Mouse (Mus musculus) limb, embryonic 12.5 days (tissue): ENCODE data around the gene Gtf2f2. TPM values are rescaled to one million over a fixed set of nuclear protein-coding genes. Genes with fewer than 3 reads are reported as not detected.

Experiments used
- ATAC-seq: fragments of 200-750 bp; cut with Nextera tagmentation; 2 replicates; pipeline ENCODE4 v1.8.0; 2017; ENCODE audit warnings: low read depth, moderate TSS enrichment; ENCODE audit not compliant: insufficient number of reproducible peaks, insufficient read depth, low FRiP score, low TSS enrichment
- H3K27ac ChIP-seq: fragments of 300-500 bp; sonication (generic); 2 replicates; pipeline ENCODE4 v1.5.1; 2016; ENCODE audit warnings: mild to moderate bottlenecking, moderate library complexity
- H3K27me3 ChIP-seq: fragments of 300-500 bp; sonication (generic); 2 replicates; pipeline ENCODE4 v1.6.1; 2016; ENCODE audit warnings: mild to moderate bottlenecking, moderate library complexity
- H3K36me3 ChIP-seq: fragments of 300-500 bp; sonication (generic); 2 replicates; pipeline ENCODE4 v1.6.1; 2016; ENCODE audit warnings: mild to moderate bottlenecking, moderate library complexity
- H3K4me1 ChIP-seq: fragments of 300-500 bp; sonication (generic); replicated peaks from 2 replicates; pipeline ENCODE4 v1.6.1; 2016
- H3K4me2 ChIP-seq: fragments of 300-500 bp; sonication (generic); 2 replicates; pipeline ENCODE4 v1.6.1; 2016; ENCODE audit warnings: mild to moderate bottlenecking, moderate library complexity
- H3K4me3 ChIP-seq: fragments of 300-500 bp; sonication (generic); replicated peaks from 2 replicates; pipeline ENCODE4 v1.5.1; 2016; ENCODE audit warnings: mild to moderate bottlenecking
- H3K9ac ChIP-seq: fragments of 300-500 bp; sonication (generic); replicated peaks from 2 replicates; pipeline ENCODE4 v1.6.1; 2016; ENCODE audit warnings: mild to moderate bottlenecking, moderate library complexity
- H3K9me3 ChIP-seq: fragments of 300-500 bp; sonication (generic); 2 replicates; pipeline ENCODE4 v1.6.1; 2016; ENCODE audit warnings: mild to moderate bottlenecking, moderate library complexity
- WGBS: fragments of 180-500 bp; shearing (Covaris S2); methylation state at CpG from one replicate; pipeline ENCODE4 v1.1.7; 2016; 5-methylcytosine and 5-hydroxymethylcytosine counted together
- polyA plus RNA-seq: library from polyadenylated mRNA; unstranded; fragments of >200 nt; fragmentation: Nextera tagmentation; extraction: Ambion mirVana; gene quantifications from 2 replicates; pipeline ENCODE4 v1.2.1, GENCODE M21; 2016

Gene Gtf2f2
- polyA plus RNA-seq, result 52.5 and 52.8 TPM in 2 replicates

GRCm38 (mm10) chr14:76010102-76011061 lies at the start of gene Gtf2f2:
Gene Gtf2f2, minus strand, starts transcription at chr14:76010865.
- no peaks in the 10 kb centered on the region for H3K27me3 ChIP-seq
- WGBS, result under 1% methylated on average over 67 of the region's 67 CpGs
- no peaks in the 10 kb centered on the region for H3K9me3 ChIP-seq
- peak; percentile 81 for ATAC-seq
- H3K36me3 ChIP-seq, result peaks cover 7% of the 10 kb centered on the region
- H3K4me2 ChIP-seq, result peak within 1 kb of the TSS; percentile 82
- peak within 1 kb of the TSS; percentile 80 for H3K27ac ChIP-seq
- peak within 1 kb of the TSS; percentile 78 for H3K9ac ChIP-seq
- H3K4me1 ChIP-seq, result peaks cover 20% of the 10 kb centered on the region
- peak within 1 kb of the TSS; percentile 88 for H3K4me3 ChIP-seq

GRCm38 (mm10) chr14:76059441-76059840 lies 48.8 kb upstream of the Gtf2f2 start:
- Histone ChIP-seq H3K27me3 (peaks cover 2% of the 10 kb centered on the region; the same call in 1 of the 2 replicates), H3K4me1 (0 out of 2 replicates have a peak, but pooled peaks cover 3% of the 10 kb centered on the region), H3K9ac (no peak overlapping the region), H3K9me3 (no peaks in the 10 kb centered on the region), H3K36me3 (no peaks in the 10 kb centered on the region), H3K4me3 (no peak overlapping the region), H3K4me2 (no peak overlapping the region), H3K27ac (no peak overlapping the region)
- ATAC-seq, result no peak
- 77% methylated on average over 5 of the region's 5 CpGs for WGBS

- Histone ChIP-seq H3K4me2 (no peak overlapping the region), H3K4me3 (no peak overlapping the region), H3K9me3 (no peaks in the 10 kb centered on the region), H3K27me3 (peaks cover 2% of the 10 kb centered on the region; the same call in 1 of the 2 replicates), H3K36me3 (no peaks in the 10 kb centered on the region), H3K27ac (no peak overlapping the region), H3K9ac (no peak overlapping the region), H3K4me1 (no peaks in the 10 kb centered on the region)
- 91% methylated on average over 11 of the region's 11 CpGs for WGBS
- no peak for ATAC-seq
Observed at GRCm38 (mm10) chr14:76053726-76054125, 43.1 kb upstream of the Gtf2f2 start.

- 88% methylated on average over 7 of the region's 7 CpGs for WGBS
- H3K9ac ChIP-seq, result no peak overlapping the region
- H3K4me3 ChIP-seq, result no peak overlapping the region
- H3K27me3 ChIP-seq, result no peaks in the 10 kb centered on the region
- no peaks in the 10 kb centered on the region for H3K4me1 ChIP-seq
- no peak overlapping the region for H3K4me2 ChIP-seq
- H3K9me3 ChIP-seq, result no peaks in the 10 kb centered on the region
- ATAC-seq, result no peak
- no peaks in the 10 kb centered on the region for H3K36me3 ChIP-seq
- H3K27ac ChIP-seq, result no peak overlapping the region
Observed at GRCm38 (mm10) chr14:76051966-76052365, 41.3 kb upstream of the Gtf2f2 start.

- no peaks in the 10 kb centered on the region for H3K27me3 ChIP-seq
- no peaks in the 10 kb centered on the region for H3K36me3 ChIP-seq
- no peaks in the 10 kb centered on the region for H3K9me3 ChIP-seq
- no peak overlapping the region for H3K9ac ChIP-seq
- no peak overlapping the region for H3K4me3 ChIP-seq
- H3K4me1 ChIP-seq, result no peaks in the 10 kb centered on the region
- ATAC-seq, result no peak
- no peak overlapping the region for H3K27ac ChIP-seq
- no peak overlapping the region for H3K4me2 ChIP-seq
- 43% methylated on average over 1 of the region's 1 CpGs for WGBS
Observed at GRCm38 (mm10) chr14:76045767-76046166, 35.1 kb upstream of the Gtf2f2 start.

GRCm38 (mm10) chr14:76044164-76044557 lies 33.5 kb upstream of the Gtf2f2 start:
- H3K27me3 ChIP-seq, result no peaks in the 10 kb centered on the region
- H3K27ac ChIP-seq, result no peak overlapping the region
- no peaks in the 10 kb centered on the region for H3K36me3 ChIP-seq
- H3K9me3 ChIP-seq, result no peaks in the 10 kb centered on the region
- H3K4me1 ChIP-seq, result no peaks in the 10 kb centered on the region
- no peak overlapping the region for H3K4me2 ChIP-seq
- H3K9ac ChIP-seq, result no peak overlapping the region
- no peak overlapping the region for H3K4me3 ChIP-seq
- no peak for ATAC-seq
- 67% methylated on average over 3 of the region's 3 CpGs for WGBS

- H3K9ac ChIP-seq, result no peak overlapping the region
- WGBS, result 78% methylated on average over 14 of the region's 14 CpGs
- H3K9me3 ChIP-seq, result no peaks in the 10 kb centered on the region
- H3K4me3 ChIP-seq, result no peak overlapping the region
- H3K4me1 ChIP-seq, result no peaks in the 10 kb centered on the region
- H3K36me3 ChIP-seq, result no peaks in the 10 kb centered on the region
- no peak overlapping the region for H3K4me2 ChIP-seq
- ATAC-seq, result no peak
- H3K27ac ChIP-seq, result no peak overlapping the region
- H3K27me3 ChIP-seq, result no peaks in the 10 kb centered on the region
Observed at GRCm38 (mm10) chr14:76043251-76044163, 32.8 kb upstream of the Gtf2f2 start.

GRCm38 (mm10) chr14:76033221-76033637 lies 22.6 kb upstream of the Gtf2f2 start:
- Histone ChIP-seq H3K27me3 (no peaks in the 10 kb centered on the region), H3K36me3 (no peaks in the 10 kb centered on the region), H3K9ac (no peak overlapping the region), H3K4me3 (no peak overlapping the region), H3K9me3 (no peaks in the 10 kb centered on the region), H3K27ac (0 out of 2 replicates have a peak overlapping the region, but pooled peaks have one; percentile 50), H3K4me2 (peak overlapping the region; percentile 40), H3K4me1 (peaks cover 29% of the 10 kb centered on the region)
- 15% methylated on average over 7 of the region's 7 CpGs for WGBS
- no peak for ATAC-seq

GRCm38 (mm10) chr14:76032671-76033136 lies 22.0 kb upstream of the Gtf2f2 start:
- Histone ChIP-seq H3K4me1 (peaks cover 29% of the 10 kb centered on the region), H3K9me3 (no peaks in the 10 kb centered on the region), H3K9ac (no peak overlapping the region), H3K27ac (no peak overlapping the region), H3K36me3 (no peaks in the 10 kb centered on the region), H3K4me2 (peak overlapping the region; percentile 40), H3K4me3 (no peak overlapping the region), H3K27me3 (no peaks in the 10 kb centered on the region)
- 7% methylated on average over 7 of the region's 7 CpGs for WGBS
- ATAC-seq, result no peak

- Histone ChIP-seq H3K4me3 (no peak overlapping the region), H3K4me2 (0 out of 2 replicates have a peak overlapping the region, but pooled peaks have one; percentile 6), H3K36me3 (no peaks in the 10 kb centered on the region), H3K9ac (no peak overlapping the region), H3K4me1 (peaks cover 29% of the 10 kb centered on the region), H3K27me3 (no peaks in the 10 kb centered on the region), H3K27ac (peak overlapping the region; percentile 41), H3K9me3 (no peaks in the 10 kb centered on the region)
- WGBS, result 43% methylated on average over 11 of the region's 11 CpGs
- no peak for ATAC-seq
Observed at GRCm38 (mm10) chr14:76031117-76031842, 20.6 kb upstream of the Gtf2f2 start.
